14 mouse cellular contexts compared by ENCODE assay signal in the genomic region with DNA sequence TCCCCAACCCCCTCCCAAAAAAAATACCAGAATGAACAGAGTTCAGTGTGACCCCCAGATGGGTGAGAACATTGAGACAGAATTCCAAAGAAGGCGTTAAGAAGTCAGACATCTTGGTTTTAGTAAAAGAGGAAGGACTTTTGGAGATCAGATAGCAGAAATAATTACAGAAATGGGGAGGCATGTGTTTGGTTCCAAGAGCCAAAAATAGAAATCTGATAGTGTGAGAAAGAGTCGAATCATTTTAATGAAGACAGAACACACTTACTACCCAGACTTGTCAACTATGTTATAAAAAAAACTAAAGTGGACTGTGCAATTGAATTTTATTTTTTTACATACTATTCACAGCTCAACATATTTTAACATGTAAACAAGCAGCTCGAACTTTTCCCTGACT.
DNase-seq lines count a peak whose midpoint lies in the region; ATAC-seq and TF ChIP-seq lines count a peak whose summit lies in the region.
"Had no signal": no experiment of that assay in that cellular context is flagged by ENCODE, and none has a peak within 500 bp of the region (broad histone marks: within the 10 kb centered on the region; RNA-seq: fewer than 3 reads in every experiment).

No protein-coding gene starts in this region.

- DNase-seq in kidney, adult 11 months = no peak
- DNase-seq in spleen, adult 2 months (ENCODE audit: low read depth in 1 of 2, low spot score in 2 of 2) = no peak
- DNase-seq in spleen, postnatal 36 days (ENCODE audit: low spot score in 2 of 2) = no peak
- DNase-seq: liver, postnatal 0 days; right cerebral cortex, postnatal 4 days had no signal

- H3K36me3 ChIP-seq in heart, embryonic 15.5 days = no peaks in the 10 kb centered on the region
- H3K36me3 ChIP-seq in heart, embryonic 11.5 days (ENCODE audit: control insufficient read depth, insufficient read depth, low read length) = no peaks in the 10 kb centered on the region
- H3K36me3 ChIP-seq in kidney, embryonic 16.5 days (ENCODE audit: insufficient read depth, low read length) = no peaks in the 10 kb centered on the region
- H3K36me3 ChIP-seq in spleen, adult 2 months (ENCODE audit: control insufficient read depth, insufficient read depth, low read length) = no peaks in the 10 kb centered on the region
- no peaks in the 10 kb centered on the region for H3K36me3 ChIP-seq in stomach, embryonic 16.5 days (ENCODE audit: control insufficient read depth, insufficient read depth, low read length)
- no peaks in the 10 kb centered on the region for H3K36me3 ChIP-seq in midbrain, embryonic 13.5 days
- H3K36me3 ChIP-seq: embryonic facial prominence, embryonic 10.5 days; limb, embryonic 15.5 days had no signal

- no peaks in the 10 kb centered on the region for H3K4me1 ChIP-seq in heart, embryonic 15.5 days (replicated peaks)
- no peaks in the 10 kb centered on the region for H3K4me1 ChIP-seq in heart, embryonic 11.5 days (ENCODE audit: control insufficient read depth, insufficient read depth, low read length)
- no peaks in the 10 kb centered on the region; the same call in 1 of the 2 replicates for H3K4me1 ChIP-seq in kidney, embryonic 16.5 days (ENCODE audit: insufficient read depth, low read length)
- H3K4me1 ChIP-seq in spleen, adult 2 months (ENCODE audit: control insufficient read depth, insufficient read depth, insufficient read length) = no peaks in the 10 kb centered on the region
- H3K4me1 ChIP-seq in stomach, embryonic 16.5 days (ENCODE audit: control insufficient read depth, insufficient read depth, low read length) = 0 out of 2 replicates have a peak, but pooled peaks cover 4% of the 10 kb centered on the region
- H3K4me1 ChIP-seq in midbrain, embryonic 13.5 days (replicated peaks) = no peaks in the 10 kb centered on the region
- H3K4me1 ChIP-seq: embryonic facial prominence, embryonic 10.5 days had no signal

- 40% methylated on average over 3 of the region's 3 CpGs for WGBS in heart, embryonic 15.5 days
- 57% methylated on average over 3 of the region's 3 CpGs for WGBS in heart, embryonic 11.5 days (ENCODE audit: insufficient replicate concordance)
- 46% methylated on average over 3 of the region's 3 CpGs for WGBS in kidney, embryonic 16.5 days
- 59% methylated on average over 3 of the region's 3 CpGs for WGBS in spleen, adult 2 months
- WGBS in stomach, embryonic 16.5 days = 53% methylated on average over 3 of the region's 3 CpGs
- 89% methylated on average over 3 of the region's 3 CpGs for WGBS in midbrain, embryonic 13.5 days

- no peak overlapping the region for H3K4me2 ChIP-seq in heart, embryonic 15.5 days
- H3K4me2 ChIP-seq in heart, embryonic 11.5 days = no peak overlapping the region
- H3K4me2 ChIP-seq in kidney, embryonic 16.5 days (replicated peaks; ENCODE audit: low read depth, low read length) = no peak overlapping the region
- no peak overlapping the region for H3K4me2 ChIP-seq in stomach, embryonic 16.5 days (ENCODE audit: low read depth, low read length)
- H3K4me2 ChIP-seq in midbrain, embryonic 13.5 days (replicated peaks) = no peak overlapping the region
- H3K4me2 ChIP-seq: hindbrain, embryonic 14.5 days; limb, embryonic 15.5 days; midbrain, embryonic 11.5 days had no signal

- no peaks in the 10 kb centered on the region for H3K27me3 ChIP-seq in heart, embryonic 15.5 days
- no peaks in the 10 kb centered on the region for H3K27me3 ChIP-seq in heart, embryonic 11.5 days (ENCODE audit: control insufficient read depth, insufficient read depth, low read length)
- H3K27me3 ChIP-seq in kidney, embryonic 16.5 days (ENCODE audit: insufficient read depth, low read length) = no peaks in the 10 kb centered on the region
- no peaks in the 10 kb centered on the region for H3K27me3 ChIP-seq in spleen, adult 2 months (ENCODE audit: control insufficient read depth, insufficient read depth, low read length)
- no peaks in the 10 kb centered on the region for H3K27me3 ChIP-seq in stomach, embryonic 16.5 days (ENCODE audit: control insufficient read depth, insufficient read depth, low read length)
- no peaks in the 10 kb centered on the region for H3K27me3 ChIP-seq in midbrain, embryonic 13.5 days
- H3K27me3 ChIP-seq: limb, embryonic 15.5 days had no signal

- no peak for ATAC-seq in heart, embryonic 15.5 days (replicated peaks; ENCODE audit: insufficient number of reproducible peaks, insufficient read depth, low FRiP score, low read depth)
- ATAC-seq in heart, embryonic 11.5 days (replicated peaks; ENCODE audit: insufficient number of reproducible peaks, low FRiP score, low TSS enrichment) = no peak
- no peak; the same call in 1 of the 2 replicates for ATAC-seq in kidney, embryonic 16.5 days (ENCODE audit: low FRiP score, low TSS enrichment)
- ATAC-seq in stomach, embryonic 16.5 days (ENCODE audit: insufficient read depth, low FRiP score) = no peak
- no peak for ATAC-seq in midbrain, embryonic 13.5 days
- ATAC-seq: liver, postnatal 0 days had no signal

- no peak overlapping the region for H3K9ac ChIP-seq in heart, embryonic 15.5 days
- H3K9ac ChIP-seq in heart, embryonic 11.5 days (ENCODE audit: low read depth, low read length) = no peak overlapping the region
- H3K9ac ChIP-seq in kidney, embryonic 16.5 days (replicated peaks; ENCODE audit: low read length) = no peak overlapping the region
- no peak overlapping the region for H3K9ac ChIP-seq in stomach, embryonic 16.5 days (ENCODE audit: low read length)
- no peak overlapping the region for H3K9ac ChIP-seq in midbrain, embryonic 13.5 days (replicated peaks)
- H3K9ac ChIP-seq: hindbrain, embryonic 14.5 days; limb, embryonic 15.5 days; liver, postnatal 0 days had no signal

- no peak for TF ChIP-seq CTCF in spleen, adult 2 months (IDR thresholded peaks at IDR 0.05; ENCODE audit: extremely low read depth, insufficient read depth, insufficient read length, insufficient replicate concordance)

- H3K9me3 ChIP-seq in heart, embryonic 15.5 days (replicated peaks) = no peaks in the 10 kb centered on the region
- H3K9me3 ChIP-seq in heart, embryonic 11.5 days (replicated peaks; ENCODE audit: control insufficient read depth, low read length) = no peaks in the 10 kb centered on the region
- no peaks in the 10 kb centered on the region for H3K9me3 ChIP-seq in kidney, embryonic 16.5 days (ENCODE audit: low read length)
- H3K9me3 ChIP-seq in stomach, embryonic 16.5 days (replicated peaks; ENCODE audit: control insufficient read depth, low read length) = no peaks in the 10 kb centered on the region
- no peaks in the 10 kb centered on the region for H3K9me3 ChIP-seq in midbrain, embryonic 13.5 days
- H3K9me3 ChIP-seq: embryonic facial prominence, embryonic 10.5 days; limb, embryonic 15.5 days had no signal

- peak overlapping the region; percentile 29; the same call in 1 of the 2 replicates for H3K27ac ChIP-seq in heart, embryonic 15.5 days
- no peak overlapping the region for H3K27ac ChIP-seq in heart, embryonic 11.5 days (ENCODE audit: low read depth, low read length)
- peak overlapping the region; percentile 76 for H3K27ac ChIP-seq in kidney, embryonic 16.5 days (ENCODE audit: low read length)
- H3K27ac ChIP-seq in spleen, adult 2 months (ENCODE audit: insufficient read depth, low read length) = peak overlapping the region; percentile 14; the same call in 1 of the 2 replicates
- peak overlapping the region; percentile 74 for H3K27ac ChIP-seq in stomach, embryonic 16.5 days (ENCODE audit: low read length)
- H3K27ac ChIP-seq in midbrain, embryonic 13.5 days = no peak overlapping the region
- H3K27ac ChIP-seq: embryonic facial prominence, embryonic 10.5 days; hindbrain, embryonic 14.5 days; limb, embryonic 15.5 days had no signal

- H3K4me3 ChIP-seq in heart, embryonic 15.5 days = no peak overlapping the region
- H3K4me3 ChIP-seq in heart, embryonic 11.5 days (ENCODE audit: low read depth, low read length) = no peak overlapping the region
- H3K4me3 ChIP-seq in kidney, embryonic 16.5 days (ENCODE audit: low read length) = no peak overlapping the region
- no peak overlapping the region for H3K4me3 ChIP-seq in spleen, adult 2 months (ENCODE audit: extremely low read depth, insufficient read depth, insufficient read length)
- no peak overlapping the region for H3K4me3 ChIP-seq in stomach, embryonic 16.5 days (replicated peaks; ENCODE audit: low read length)
- no peak overlapping the region for H3K4me3 ChIP-seq in midbrain, embryonic 13.5 days (replicated peaks)
- H3K4me3 ChIP-seq: embryonic facial prominence, embryonic 10.5 days; limb, embryonic 15.5 days had no signal

- TF ChIP-seq POLR2A in spleen, adult 2 months (IDR thresholded peaks at IDR 0.05; ENCODE audit: low read depth, low read length) = no peak

Comparison
In these comparisons a context has a peak if more than half of its experiments do, and no peak if none do; other contexts are left out.
1. H3K27ac ChIP-seq: peak in heart, embryonic 15.5 days (single experiment), kidney, embryonic 16.5 days (single experiment), spleen, adult 2 months (single experiment) and stomach, embryonic 16.5 days (single experiment); none in heart, embryonic 11.5 days (single experiment) and midbrain, embryonic 13.5 days (single experiment).